25 mouse cellular contexts compared by ENCODE assay signal in genomic region chr10:114318516-114318915, GRCm38 (mm10).
A peak's percentile ranks its signal among the peaks of the same experiment; 100 is the strongest.
DNase-seq lines count a peak whose midpoint lies in the region; ATAC-seq lines count a peak whose summit lies in the region.
"Had no signal": no experiment of that assay in that cellular context is flagged by ENCODE, and none has a peak within 500 bp of the region (broad histone marks: within the 10 kb centered on the region; RNA-seq: fewer than 3 reads in every experiment).

No protein-coding gene starts in this region.

- H3K9me3 ChIP-seq in forebrain, embryonic 14.5 days (replicated peaks; ENCODE audit: control insufficient read depth, low read length): no peaks in the 10 kb centered on the region
- H3K9me3 ChIP-seq in forebrain, embryonic 16.5 days (ENCODE audit: control insufficient read depth, low read length): no peaks in the 10 kb centered on the region
- H3K9me3 ChIP-seq in hindbrain, embryonic 11.5 days (ENCODE audit: control insufficient read depth, low read length): no peaks in the 10 kb centered on the region
- H3K9me3 ChIP-seq: embryonic facial prominence, embryonic 12.5 days; hindbrain, embryonic 13.5 days; limb, embryonic 12.5 days; midbrain, embryonic 10.5 days; neural tube, embryonic 15.5 days had no signal

- DNase-seq in forebrain, embryonic 14.5 days (ENCODE audit: low spot score): peak; percentile 4
- peak; percentile 4 to 5 for DNase-seq in left cerebral cortex, postnatal 25 days (ENCODE audit: low spot score in 2 of 2)
- no peak for DNase-seq in left cerebral cortex, adult 9 months (ENCODE audit: low spot score in 2 of 2)
- peak; percentile 51 to 81 for DNase-seq in layer of hippocampus, adult 18-20 months (ENCODE audit: low spot score in 2 of 2)
- peak; percentile 19 to 75 for DNase-seq in layer of hippocampus, postnatal 14 days (ENCODE audit: low spot score in 2 of 2)
- no peak for DNase-seq in thymus, postnatal 4 days
- DNase-seq in hindbrain, embryonic 11.5 days (ENCODE audit: low spot score): no peak
- DNase-seq: adrenal gland, postnatal 14 days; cerebellum, adult 9-10 months; gastrocnemius, postnatal 36 days; heart, adult 2 months; kidney, adult 2 months; liver, postnatal 0 days had no signal

- intact Hi-C loops in left cerebral cortex, postnatal 25 days (cut with DNase I): no loop called here

- ATAC-seq in forebrain, embryonic 14.5 days: no peak
- ATAC-seq in forebrain, embryonic 16.5 days: no peak; the same call in 1 of the 2 replicates
- ATAC-seq in hindbrain, embryonic 11.5 days (ENCODE audit: low FRiP score): no peak
- ATAC-seq: CD4-positive, CD25-positive, alpha-beta regulatory T cell, adult 4 months; inflammation-experienced regulatory T-cells, adult 6 months; liver, postnatal 0 days; lung, postnatal 0 days had no signal

- no peak overlapping the region for H3K4me2 ChIP-seq in forebrain, embryonic 14.5 days (ENCODE audit: low read length)
- H3K4me2 ChIP-seq in forebrain, embryonic 16.5 days (ENCODE audit: low read length): no peak overlapping the region
- no peak overlapping the region for H3K4me2 ChIP-seq in hindbrain, embryonic 11.5 days (replicated peaks; ENCODE audit: low read depth, low read length)
- H3K4me2 ChIP-seq: embryonic facial prominence, embryonic 12.5 days; hindbrain, embryonic 13.5 days; limb, embryonic 12.5 days; liver, embryonic 11.5 days; neural tube, embryonic 15.5 days had no signal

- H3K4me1 ChIP-seq in forebrain, embryonic 14.5 days (ENCODE audit: control insufficient read depth, insufficient read depth, low read length): no peaks in the 10 kb centered on the region
- no peaks in the 10 kb centered on the region for H3K4me1 ChIP-seq in forebrain, embryonic 16.5 days (replicated peaks; ENCODE audit: control insufficient read depth, insufficient read depth, low read length)
- no peaks in the 10 kb centered on the region for H3K4me1 ChIP-seq in hindbrain, embryonic 11.5 days (replicated peaks; ENCODE audit: control insufficient read depth, insufficient read depth, low read length)
- H3K4me1 ChIP-seq: embryonic facial prominence, embryonic 12.5 days; hindbrain, embryonic 13.5 days; limb, embryonic 12.5 days; midbrain, embryonic 10.5 days; neural tube, embryonic 15.5 days had no signal

- H3K9ac ChIP-seq in forebrain, embryonic 14.5 days (ENCODE audit: low read length): no peak overlapping the region
- no peak overlapping the region for H3K9ac ChIP-seq in forebrain, embryonic 16.5 days (replicated peaks; ENCODE audit: low read depth, low read length)
- no peak overlapping the region for H3K9ac ChIP-seq in hindbrain, embryonic 11.5 days (ENCODE audit: low read depth, low read length)
- H3K9ac ChIP-seq: embryonic facial prominence, embryonic 12.5 days; hindbrain, embryonic 13.5 days; limb, embryonic 12.5 days; liver, postnatal 0 days; neural tube, embryonic 15.5 days had no signal

- H3K27ac ChIP-seq in forebrain, embryonic 14.5 days (ENCODE audit: low read depth, low read length): no peak overlapping the region
- no peak overlapping the region for H3K27ac ChIP-seq in forebrain, embryonic 16.5 days (ENCODE audit: low read length)
- no peak overlapping the region for H3K27ac ChIP-seq in hindbrain, embryonic 11.5 days (ENCODE audit: low read depth, low read length)
- H3K27ac ChIP-seq: embryonic facial prominence, embryonic 12.5 days; heart, adult 2 months; hindbrain, embryonic 13.5 days; kidney, postnatal 0 days; limb, embryonic 12.5 days; macrophage; midbrain, embryonic 10.5 days; neural tube, embryonic 15.5 days had no signal

- no peak overlapping the region for H3K4me3 ChIP-seq in forebrain, embryonic 14.5 days (ENCODE audit: low read depth, low read length)
- no peak overlapping the region for H3K4me3 ChIP-seq in forebrain, embryonic 16.5 days (replicated peaks; ENCODE audit: low read length)
- H3K4me3 ChIP-seq in hindbrain, embryonic 11.5 days (ENCODE audit: low read depth, low read length): no peak overlapping the region
- H3K4me3 ChIP-seq: embryonic facial prominence, embryonic 12.5 days; heart, adult 2 months; hindbrain, embryonic 13.5 days; limb, embryonic 12.5 days; midbrain, embryonic 10.5 days; neural tube, embryonic 15.5 days had no signal

- no peaks in the 10 kb centered on the region for H3K36me3 ChIP-seq in forebrain, embryonic 14.5 days (ENCODE audit: control insufficient read depth, insufficient read depth, low read length)
- H3K36me3 ChIP-seq in forebrain, embryonic 16.5 days (ENCODE audit: control insufficient read depth, insufficient read depth): no peaks in the 10 kb centered on the region
- H3K36me3 ChIP-seq in hindbrain, embryonic 11.5 days (ENCODE audit: control insufficient read depth, insufficient read depth, low read length): no peaks in the 10 kb centered on the region
- H3K36me3 ChIP-seq: embryonic facial prominence, embryonic 12.5 days; hindbrain, embryonic 13.5 days; limb, embryonic 12.5 days; midbrain, embryonic 10.5 days; neural tube, embryonic 15.5 days had no signal

- no peaks in the 10 kb centered on the region for H3K27me3 ChIP-seq in forebrain, embryonic 14.5 days (replicated peaks; ENCODE audit: control insufficient read depth, insufficient read depth, low read length)
- H3K27me3 ChIP-seq in forebrain, embryonic 16.5 days (replicated peaks; ENCODE audit: control insufficient read depth, insufficient read depth, low read length): no peaks in the 10 kb centered on the region
- no peaks in the 10 kb centered on the region for H3K27me3 ChIP-seq in hindbrain, embryonic 11.5 days (ENCODE audit: control insufficient read depth, insufficient read depth, low read length)
- H3K27me3 ChIP-seq: embryonic facial prominence, embryonic 12.5 days; hindbrain, embryonic 13.5 days; limb, embryonic 12.5 days; neural tube, embryonic 15.5 days had no signal

- WGBS in forebrain, embryonic 14.5 days: 56% methylated on average over 1 of the region's 1 CpGs
- WGBS in forebrain, embryonic 16.5 days: 56% methylated on average over 1 of the region's 1 CpGs
- WGBS in hindbrain, embryonic 11.5 days: 84% methylated on average over 1 of the region's 1 CpGs

Comparison
In these comparisons a context has a peak if more than half of its experiments do, and no peak if none do; other contexts are left out.
1. DNase-seq: peak in forebrain, embryonic 14.5 days (single experiment), left cerebral cortex, postnatal 25 days (2 of 2), layer of hippocampus, adult 18-20 months (2 of 2) and layer of hippocampus, postnatal 14 days (2 of 2); none in left cerebral cortex, adult 9 months (0 of 2), thymus, postnatal 4 days (single experiment) and hindbrain, embryonic 11.5 days (single experiment).